Mouse (Mus musculus) intestine, embryonic 14.5 days (tissue): ENCODE measurements around the gene Syt12. TPM values are rescaled to one million over a fixed set of nuclear protein-coding genes. Genes with fewer than 3 reads are reported as not detected.

Experiments used
- ATAC-seq: fragments of 200-750 bp; cut with Nextera tagmentation; replicated peaks from 2 replicates; pipeline ENCODE4 v1.8.0; 2017; ENCODE audit warnings: low read depth, moderate number of reproducible peaks, moderate TSS enrichment, moderate library complexity; ENCODE audit not compliant: low FRiP score, low TSS enrichment
- DNase-seq: peaks from one replicate; pipeline ENCODE4 v3.0.0-alpha.2; 2018; ENCODE audit warnings: low spot score
- H3K27ac ChIP-seq: fragments of 300-500 bp; sonication (generic); 2 replicates; pipeline ENCODE4 v1.5.1; 2014; ENCODE audit warnings: low read depth, mild to moderate bottlenecking, control low read depth
- H3K27me3 ChIP-seq: fragments of 300-500 bp; sonication (generic); replicated peaks from 2 replicates; pipeline ENCODE4 v1.6.1; 2014; ENCODE audit warnings: low read length, control low read depth; ENCODE audit not compliant: control insufficient read depth, insufficient read depth
- H3K36me3 ChIP-seq: fragments of 300-500 bp; sonication (generic); 2 replicates; pipeline ENCODE4 v1.6.1; 2014; ENCODE audit warnings: low read length, control low read depth; ENCODE audit not compliant: control insufficient read depth, insufficient read depth
- H3K4me1 ChIP-seq: fragments of 300-500 bp; sonication (generic); replicated peaks from 2 replicates; pipeline ENCODE4 v1.6.1; 2014; ENCODE audit warnings: low read length, control low read depth, mixed read lengths; ENCODE audit not compliant: control insufficient read depth, insufficient read depth
- H3K4me2 ChIP-seq: fragments of 300-500 bp; sonication (generic); 2 replicates; pipeline ENCODE4 v1.6.1; 2014; ENCODE audit warnings: low read length
- H3K4me3 ChIP-seq: fragments of 300-500 bp; sonication (generic); 2 replicates; pipeline ENCODE4 v1.5.1; 2014; ENCODE audit warnings: low read depth, low read length, control low read depth, mixed read lengths
- H3K9ac ChIP-seq: fragments of 300-500 bp; sonication (generic); 2 replicates; pipeline ENCODE4 v1.6.1; 2014; ENCODE audit warnings: mild to moderate bottlenecking, low read length
- H3K9me3 ChIP-seq: fragments of 300-500 bp; sonication (generic); 2 replicates; pipeline ENCODE4 v1.6.1; 2016; ENCODE audit warnings: low read length, control low read depth; ENCODE audit not compliant: control insufficient read depth
- WGBS: fragments of 180-500 bp; shearing (Covaris S2); extraction: QIAGEN DNeasy Blood & Tissue Kit; methylation state at CpG from one replicate; pipeline ENCODE4 v1.1.7; 2014; 5-methylcytosine and 5-hydroxymethylcytosine counted together
- polyA plus RNA-seq: library from polyadenylated mRNA; unstranded; fragments of >200 nt; fragmentation: Nextera tagmentation; extraction: Ambion mirVana; gene quantifications from 2 replicates; pipeline ENCODE4 v1.2.1, GENCODE M21; 2014

Syt12 gene
- polyA plus RNA-seq, 1 experiment from 2014 or later, result 0.47 TPM

DNA sequence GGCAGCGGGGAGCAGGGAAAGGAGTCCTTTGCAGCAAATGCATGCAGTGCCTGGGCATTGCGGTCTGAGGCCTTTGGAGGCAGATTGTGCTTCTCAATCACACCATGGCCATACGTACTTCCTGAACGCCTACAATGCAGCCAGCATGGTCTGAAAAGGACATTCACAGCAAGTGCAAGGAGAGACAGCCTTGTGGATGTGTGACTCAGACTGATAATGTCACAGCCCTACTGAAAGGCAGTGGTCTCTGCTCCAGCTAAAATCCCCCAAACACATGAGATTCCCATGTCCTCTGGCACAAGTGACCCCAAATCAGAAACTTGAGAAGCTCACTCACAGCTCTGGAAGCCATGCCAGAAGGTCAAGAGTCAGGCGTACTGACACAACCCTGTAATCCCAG, 18.6 kb upstream of the Syt12 start:
- Histone ChIP-seq H3K36me3 (no peaks in the 10 kb centered on the region), H3K4me3 (no peak overlapping the region), H3K27ac (no peak overlapping the region), H3K9ac (no peak overlapping the region), H3K9me3 (no peaks in the 10 kb centered on the region), H3K27me3 (no peaks in the 10 kb centered on the region), H3K4me2 (no peak overlapping the region), H3K4me1 (0 out of 2 replicates have a peak, but pooled peaks cover 2% of the 10 kb centered on the region)
- DNase-seq (no peak), ATAC-seq (no peak)
- WGBS, result 81% methylated on average over 5 of the region's 5 CpGs

DNA sequence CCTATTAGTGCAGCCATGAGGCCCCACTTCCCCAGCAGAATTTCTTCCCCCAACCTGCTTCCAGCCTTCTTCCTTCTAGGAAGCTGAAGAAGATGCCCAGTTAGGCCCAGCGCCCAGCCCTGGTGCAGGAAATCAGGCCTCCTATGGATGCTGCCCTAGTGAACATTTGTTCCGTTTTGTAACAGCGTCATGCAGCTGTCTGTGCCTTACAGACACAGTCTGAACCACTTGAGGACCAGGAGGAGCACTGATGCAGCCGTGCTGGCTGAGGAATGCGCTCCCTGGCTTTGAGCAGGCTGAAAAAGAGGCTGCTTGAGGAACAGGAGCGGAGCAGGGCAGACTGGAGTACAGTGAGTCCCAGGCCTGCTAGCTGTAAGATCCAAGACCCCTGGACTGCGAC, 17.5 kb upstream of the Syt12 start:
- DNase-seq (no peak), ATAC-seq (no peak)
- 66% methylated on average over 7 of the region's 7 CpGs for WGBS
- no peaks in the 10 kb centered on the region for H3K9me3 ChIP-seq
- H3K27me3 ChIP-seq, result no peaks in the 10 kb centered on the region
- H3K4me1 ChIP-seq, result 0 out of 2 replicates have a peak, but pooled peaks cover 2% of the 10 kb centered on the region
- no peaks in the 10 kb centered on the region for H3K36me3 ChIP-seq
- H3K9ac ChIP-seq, result no peak overlapping the region
- H3K4me3 ChIP-seq, result no peak overlapping the region
- no peak overlapping the region for H3K4me2 ChIP-seq
- no peak overlapping the region for H3K27ac ChIP-seq

DNA sequence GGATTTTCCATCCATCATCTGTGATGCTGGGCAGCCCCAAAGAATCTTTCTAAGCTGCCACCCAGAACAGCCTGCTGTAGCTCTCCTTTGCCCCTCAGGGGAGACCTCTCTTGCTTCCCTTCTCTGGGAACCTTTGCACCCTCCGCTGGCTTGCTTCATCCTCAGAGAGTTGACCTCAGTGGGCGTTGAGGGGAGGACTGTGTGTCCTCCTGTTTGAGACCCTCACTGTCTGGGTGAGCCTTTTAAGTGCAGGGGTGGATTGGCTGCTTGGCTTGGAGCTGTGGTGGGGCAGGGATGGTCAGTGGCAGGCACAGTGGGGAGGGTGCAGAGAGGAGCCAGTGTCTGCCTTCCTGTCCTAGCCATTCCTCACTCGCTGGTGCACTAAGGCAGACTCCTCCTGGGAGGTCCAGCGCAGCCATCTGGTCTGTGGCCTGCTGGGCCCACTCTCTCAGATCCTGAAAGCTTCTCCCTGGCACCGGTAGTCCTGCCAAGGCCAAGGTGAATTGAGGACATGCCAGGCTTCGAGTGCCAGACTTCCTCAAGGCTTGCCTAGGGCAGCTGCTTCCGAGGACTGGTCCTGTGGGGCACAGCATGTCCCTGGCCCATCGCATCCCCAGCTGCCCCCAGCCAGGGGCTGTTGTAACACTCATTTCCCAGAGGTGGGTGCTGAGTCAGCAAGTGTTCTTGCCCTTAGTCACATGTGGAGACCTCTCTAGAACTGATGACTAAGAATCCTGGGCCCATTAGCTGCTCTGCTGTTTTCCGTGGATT, 15.5 kb upstream of the Syt12 start:
- H3K27ac ChIP-seq, result no peak overlapping the region
- no peak for DNase-seq
- 0 out of 2 replicates have a peak, but pooled peaks cover 2% of the 10 kb centered on the region for H3K4me1 ChIP-seq
- H3K4me2 ChIP-seq, result no peak overlapping the region
- 51% methylated on average over 9 of the region's 9 CpGs for WGBS
- no peaks in the 10 kb centered on the region for H3K36me3 ChIP-seq
- H3K9me3 ChIP-seq, result no peaks in the 10 kb centered on the region
- ATAC-seq, result no peak
- no peaks in the 10 kb centered on the region for H3K27me3 ChIP-seq
- no peak overlapping the region for H3K9ac ChIP-seq
- no peak overlapping the region for H3K4me3 ChIP-seq

DNA sequence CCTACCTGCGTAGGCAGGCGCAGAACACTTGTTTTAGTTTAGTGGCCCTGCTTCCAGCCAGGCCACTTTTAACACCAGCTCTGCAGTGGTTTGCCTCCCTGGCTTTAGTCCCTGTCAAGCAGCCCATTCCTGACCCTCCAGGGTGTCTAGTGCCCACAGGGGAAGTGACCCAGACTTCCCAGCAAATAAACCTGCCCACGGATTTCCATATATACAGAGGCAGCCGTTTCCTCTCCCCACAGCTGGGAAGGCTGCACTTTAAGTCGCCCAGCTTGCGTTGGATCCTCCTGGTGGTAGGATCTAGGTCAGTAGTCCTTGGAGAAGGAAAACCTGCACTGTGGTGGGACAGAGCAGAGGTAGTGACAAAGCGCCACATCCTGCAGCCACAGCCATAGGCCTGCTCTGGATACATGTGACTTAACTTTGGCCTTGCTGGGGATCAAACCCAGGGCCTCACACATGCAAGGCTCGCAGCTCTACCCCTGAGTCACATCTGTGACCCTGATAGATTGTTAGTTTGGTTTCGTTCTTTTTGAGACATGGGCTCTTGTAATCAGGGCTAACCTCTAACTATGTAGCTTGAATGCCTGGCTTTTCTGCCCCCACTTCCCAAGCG, 13.9 kb upstream of the Syt12 start:
- 65% methylated on average over 10 of the region's 10 CpGs for WGBS
- Histone ChIP-seq H3K27me3 (no peaks in the 10 kb centered on the region), H3K27ac (no peak overlapping the region), H3K9ac (no peak overlapping the region), H3K4me2 (no peak overlapping the region), H3K4me3 (no peak overlapping the region), H3K36me3 (no peaks in the 10 kb centered on the region), H3K9me3 (no peaks in the 10 kb centered on the region), H3K4me1 (no peaks in the 10 kb centered on the region)
- DNase-seq (no peak), ATAC-seq (no peak)

DNA sequence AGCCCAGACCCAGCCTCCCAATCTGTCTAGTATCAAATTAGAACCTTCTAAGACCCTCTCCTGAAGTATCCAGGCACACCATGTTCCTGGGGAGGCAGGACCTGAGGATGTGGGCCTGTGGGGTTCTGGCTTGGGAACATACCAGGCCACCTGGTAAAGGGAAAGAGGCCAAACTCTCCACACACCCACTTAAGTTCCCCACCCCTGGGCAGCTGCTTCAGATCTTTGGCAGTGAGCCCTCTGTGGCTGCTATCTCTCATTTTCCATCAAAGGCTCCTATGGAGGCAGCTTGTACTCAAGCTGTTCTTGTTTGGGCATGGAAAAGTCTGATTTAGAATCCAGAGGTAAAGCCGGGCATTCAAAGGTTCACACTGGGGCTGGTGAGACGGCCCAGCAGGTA, 10.6 kb upstream of the Syt12 start:
- 81% methylated on average over 2 of the region's 2 CpGs for WGBS
- no peak overlapping the region for H3K4me3 ChIP-seq
- H3K36me3 ChIP-seq, result no peaks in the 10 kb centered on the region
- H3K4me1 ChIP-seq, result no peaks in the 10 kb centered on the region; the same call in 1 of the 2 replicates
- H3K9ac ChIP-seq, result no peak overlapping the region
- ATAC-seq, result no peak
- DNase-seq, result no peak
- H3K9me3 ChIP-seq, result no peaks in the 10 kb centered on the region
- no peak overlapping the region for H3K4me2 ChIP-seq
- H3K27ac ChIP-seq, result no peak overlapping the region
- no peaks in the 10 kb centered on the region for H3K27me3 ChIP-seq

DNA sequence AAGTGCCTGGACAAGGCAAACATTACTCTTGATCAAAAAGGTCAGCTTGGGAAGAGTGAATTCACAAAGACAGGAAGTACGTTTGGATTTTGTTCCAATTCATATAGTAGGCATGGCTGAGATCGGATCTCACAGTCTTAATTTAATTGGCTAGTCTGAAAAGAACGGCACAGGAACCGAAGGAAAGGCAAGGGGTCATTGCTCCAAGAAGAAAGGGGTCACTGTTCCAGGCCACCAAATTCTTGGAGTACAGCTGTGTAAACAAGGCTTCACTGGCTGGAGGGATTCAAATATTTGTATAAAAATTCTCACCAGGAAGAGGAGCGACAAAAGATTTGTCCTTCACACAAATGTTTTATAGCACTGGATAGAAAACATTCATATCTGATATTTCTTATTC, 7.8 kb upstream of the Syt12 start:
- no peak for ATAC-seq
- Histone ChIP-seq H3K4me1 (no peaks in the 10 kb centered on the region; the same call in 1 of the 2 replicates), H3K36me3 (no peaks in the 10 kb centered on the region), H3K4me2 (no peak overlapping the region), H3K27me3 (no peaks in the 10 kb centered on the region), H3K27ac (no peak overlapping the region), H3K9me3 (no peaks in the 10 kb centered on the region), H3K9ac (no peak overlapping the region), H3K4me3 (no peak overlapping the region)
- no peak for DNase-seq
- WGBS, result 23% methylated on average over 5 of the region's 5 CpGs

DNA sequence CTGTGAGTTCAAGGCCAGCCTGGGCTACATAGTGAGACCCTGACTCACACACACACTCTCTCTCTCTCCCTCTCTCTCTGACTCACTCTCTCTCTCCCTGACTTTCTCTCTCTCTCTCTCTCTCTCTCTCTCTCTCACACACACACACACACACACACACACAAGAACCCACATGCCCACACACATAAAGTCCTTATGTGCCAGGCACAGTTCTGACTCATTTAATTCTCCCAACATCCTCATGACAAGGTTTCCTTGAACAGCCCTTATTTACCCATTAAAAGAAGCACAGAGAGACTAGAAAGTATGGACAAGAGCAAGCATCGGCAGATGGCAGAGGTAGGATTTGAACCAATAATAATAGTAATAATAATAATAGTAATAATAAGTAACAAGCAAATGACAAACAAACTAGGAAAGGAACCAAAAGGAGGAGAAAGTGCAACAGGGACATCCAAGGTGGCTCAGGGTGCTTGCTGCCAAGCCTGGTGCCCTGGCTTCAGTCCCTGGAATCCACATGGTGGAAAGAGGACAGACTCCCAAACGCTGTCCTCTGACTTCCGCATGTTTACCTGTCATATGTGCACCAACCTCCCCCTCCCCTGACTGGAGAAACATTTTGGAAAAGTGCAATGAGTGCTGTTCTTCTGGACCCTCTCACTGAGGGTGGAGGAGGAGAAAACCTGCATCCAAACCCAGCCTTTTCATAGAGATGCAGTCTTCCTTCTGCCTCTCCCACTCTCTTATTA, 5.0 kb upstream of the Syt12 start:
- H3K4me1 ChIP-seq, result peaks cover 2% of the 10 kb centered on the region; the same call in 1 of the 2 replicates
- peaks cover 12% of the 10 kb centered on the region for H3K27me3 ChIP-seq
- ATAC-seq, result no peak
- no peak overlapping the region for H3K27ac ChIP-seq
- no peak overlapping the region for H3K4me2 ChIP-seq
- H3K4me3 ChIP-seq, result no peak overlapping the region
- H3K9me3 ChIP-seq, result no peaks in the 10 kb centered on the region
- WGBS, result 83% methylated on average over 3 of the region's 3 CpGs
- H3K36me3 ChIP-seq, result no peaks in the 10 kb centered on the region
- no peak overlapping the region for H3K9ac ChIP-seq
- no peak for DNase-seq

DNA sequence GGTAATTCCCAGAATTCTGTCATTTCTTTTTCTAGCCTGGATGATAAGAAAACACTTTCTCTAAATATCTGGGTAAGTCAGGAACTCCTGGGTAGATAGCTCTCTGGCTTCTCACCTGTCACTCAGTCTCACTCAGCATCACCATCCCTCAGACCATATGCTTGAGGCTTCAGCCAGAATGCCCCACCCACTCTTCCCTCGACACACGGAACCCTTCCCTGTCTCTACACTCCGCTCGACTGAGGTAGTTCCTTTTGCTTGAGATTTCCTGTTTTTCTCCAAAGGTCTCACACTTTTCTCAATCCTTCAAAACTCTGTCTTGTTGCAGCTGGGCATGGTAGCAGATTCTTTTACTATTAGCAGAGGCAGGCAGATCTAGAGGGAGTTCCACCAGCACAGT, 4.1 kb upstream of the Syt12 start:
- H3K36me3 ChIP-seq, result no peaks in the 10 kb centered on the region
- no peak overlapping the region for H3K4me3 ChIP-seq
- 41% methylated on average over 4 of the region's 4 CpGs for WGBS
- no peaks in the 10 kb centered on the region for H3K9me3 ChIP-seq
- peaks cover 4% of the 10 kb centered on the region; the same call in 1 of the 2 replicates for H3K4me1 ChIP-seq
- ATAC-seq (no peak), DNase-seq (no peak)
- no peak overlapping the region for H3K9ac ChIP-seq
- no peak overlapping the region for H3K4me2 ChIP-seq
- no peak overlapping the region for H3K27ac ChIP-seq
- peaks cover 22% of the 10 kb centered on the region for H3K27me3 ChIP-seq
